Mouse (Mus musculus) limb, embryonic 15.5 days (tissue): ENCODE measurements around the gene Sart1. TPM values are rescaled to one million over a fixed set of nuclear protein-coding genes. Genes with fewer than 3 reads are reported as not detected.

Experiments
- ATAC-seq: fragments of 200-750 bp; cut with Nextera tagmentation; 2 replicates; pipeline ENCODE4 v1.8.0; 2017; ENCODE audit warnings: low read depth, moderate TSS enrichment; ENCODE audit not compliant: insufficient number of reproducible peaks, low FRiP score, low TSS enrichment
- H3K27ac ChIP-seq: fragments of 300-500 bp; sonication (generic); 2 replicates; pipeline ENCODE4 v1.5.1; 2015; ENCODE audit warnings: moderate library complexity, mild to moderate bottlenecking, inconsistent platforms
- H3K27me3 ChIP-seq: fragments of 300-500 bp; sonication (generic); 2 replicates; pipeline ENCODE4 v1.6.1; 2015; ENCODE audit warnings: inconsistent platforms
- H3K36me3 ChIP-seq: fragments of 300-500 bp; sonication (generic); 2 replicates; pipeline ENCODE4 v1.6.1; 2015; ENCODE audit warnings: inconsistent platforms
- H3K4me1 ChIP-seq: fragments of 300-500 bp; sonication (generic); 2 replicates; pipeline ENCODE4 v1.6.1; 2015; ENCODE audit warnings: inconsistent platforms
- H3K4me2 ChIP-seq: fragments of 300-500 bp; sonication (generic); 2 replicates; pipeline ENCODE4 v1.6.1; 2015; ENCODE audit warnings: mild to moderate bottlenecking, inconsistent platforms
- H3K4me3 ChIP-seq: fragments of 300-500 bp; sonication (generic); 2 replicates; pipeline ENCODE4 v1.5.1; 2015; ENCODE audit warnings: mild to moderate bottlenecking, inconsistent platforms
- H3K9ac ChIP-seq: fragments of 300-500 bp; sonication (generic); 2 replicates; pipeline ENCODE4 v1.6.1; 2015; ENCODE audit warnings: inconsistent platforms
- H3K9me3 ChIP-seq: fragments of 300-500 bp; sonication (generic); 2 replicates; pipeline ENCODE4 v1.6.1; 2016; ENCODE audit warnings: inconsistent platforms
- WGBS: fragments of 180-500 bp; shearing (Covaris S2); methylation state at CpG from one replicate; pipeline ENCODE4 v1.1.7; 2015; 5-methylcytosine and 5-hydroxymethylcytosine counted together
- polyA plus RNA-seq: library from polyadenylated mRNA; unstranded; fragments of >200 nt; fragmentation: Nextera tagmentation; extraction: Ambion mirVana; gene quantifications from 2 replicates; pipeline ENCODE4 v1.2.1, GENCODE M21; 2015

Sart1 gene
- polyA plus RNA-seq, 1 experiment from 2014 or later: 72.1 TPM

DNA sequence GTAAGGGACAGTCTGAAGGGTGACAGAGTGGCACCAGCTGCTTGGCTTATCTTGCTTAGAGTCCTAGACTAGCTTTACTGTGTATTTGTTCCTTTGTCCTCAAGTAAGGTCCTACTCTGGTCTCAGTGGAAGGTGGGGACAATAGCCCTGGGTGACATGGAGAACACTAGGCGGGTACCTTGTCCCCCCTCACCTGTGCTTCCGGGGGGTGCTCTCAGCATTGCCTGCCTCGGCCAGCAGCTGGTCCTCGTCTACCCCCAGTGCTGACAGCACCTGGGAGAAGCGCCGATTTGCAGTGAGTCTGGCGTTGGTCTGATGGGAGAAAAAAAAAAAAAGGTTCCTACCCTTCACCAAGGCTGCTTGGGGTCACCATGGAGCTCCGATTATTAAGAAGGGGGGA, 1.9 kb upstream of the Sart1 start:
- Histone ChIP-seq H3K9ac (peak overlapping the region; percentile 24; the same call in 1 of the 2 replicates), H3K4me3 (peak overlapping the region; percentile 99; the same call in 1 of the 2 replicates), H3K9me3 (no peaks in the 10 kb centered on the region), H3K27me3 (no peaks in the 10 kb centered on the region), H3K27ac (peak overlapping the region; percentile 91), H3K4me1 (peaks cover 34% of the 10 kb centered on the region), H3K4me2 (peak overlapping the region; percentile 82), H3K36me3 (peaks cover 3% of the 10 kb centered on the region)
- no peak for ATAC-seq
- 75% methylated on average over 8 of the region's 8 CpGs for WGBS

DNA sequence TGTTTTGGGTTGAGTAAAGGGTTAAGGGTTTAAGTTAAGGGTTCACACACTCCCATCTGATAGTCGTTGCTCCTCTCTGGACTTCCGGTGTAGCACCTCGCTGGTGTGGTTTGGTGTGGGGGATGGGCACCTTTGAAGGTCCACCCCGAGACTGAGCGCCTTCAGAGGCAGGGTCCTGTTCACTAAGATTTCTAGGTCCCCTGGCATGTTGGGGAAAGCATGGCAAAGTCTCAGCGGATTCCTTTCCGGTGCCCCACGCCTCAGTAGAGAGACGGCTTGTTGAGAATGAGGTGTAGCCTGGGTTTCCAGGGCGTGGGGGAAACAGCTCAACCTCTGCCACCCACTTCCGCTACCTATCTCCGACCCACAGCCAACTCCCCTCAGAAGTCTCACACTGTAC, 1.1 kb upstream of the Sart1 start:
- H3K4me1 ChIP-seq: peaks cover 34% of the 10 kb centered on the region
- peak overlapping the region; percentile 99 for H3K4me3 ChIP-seq
- peaks cover 11% of the 10 kb centered on the region for H3K36me3 ChIP-seq
- WGBS: 19% methylated on average over 12 of the region's 12 CpGs
- no peaks in the 10 kb centered on the region for H3K27me3 ChIP-seq
- H3K9me3 ChIP-seq: no peaks in the 10 kb centered on the region
- H3K27ac ChIP-seq: peak overlapping the region; percentile 91
- no peak for ATAC-seq
- H3K9ac ChIP-seq: peak overlapping the region; percentile 24
- H3K4me2 ChIP-seq: peak overlapping the region; percentile 82

DNA sequence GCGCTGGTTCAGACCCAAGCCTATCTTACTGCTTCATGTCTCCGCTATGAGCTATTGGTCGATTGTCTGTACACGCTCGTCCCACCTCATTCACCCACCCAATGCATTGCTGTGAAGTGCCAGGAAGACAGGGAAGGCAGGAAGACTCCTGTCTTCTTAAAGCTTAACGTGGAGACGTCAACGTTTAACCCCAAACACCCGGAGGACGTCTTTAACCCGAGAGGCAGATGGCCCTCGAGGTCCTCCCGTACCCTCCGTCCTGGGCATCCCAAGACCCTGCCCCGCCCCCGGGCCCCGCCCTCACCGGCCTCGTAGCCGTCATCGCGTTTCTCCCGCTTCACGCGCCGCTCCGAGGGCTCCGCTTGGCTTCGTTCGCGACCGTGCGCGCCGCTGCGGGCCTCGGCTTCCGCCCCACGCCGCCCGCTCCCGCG, 477 bp downstream of the Sart1 start:
- Histone ChIP-seq H3K4me1 (peaks cover 34% of the 10 kb centered on the region), H3K27ac (peak overlapping the region; percentile 84), H3K27me3 (no peaks in the 10 kb centered on the region), H3K36me3 (peaks cover 27% of the 10 kb centered on the region), H3K9ac (peak overlapping the region; percentile 99), H3K9me3 (no peaks in the 10 kb centered on the region), H3K4me2 (peak overlapping the region; percentile 82), H3K4me3 (peak overlapping the region; percentile 99)
- ATAC-seq: no peak
- under 1% methylated on average over 40 of the region's 43 CpGs for WGBS

DNA sequence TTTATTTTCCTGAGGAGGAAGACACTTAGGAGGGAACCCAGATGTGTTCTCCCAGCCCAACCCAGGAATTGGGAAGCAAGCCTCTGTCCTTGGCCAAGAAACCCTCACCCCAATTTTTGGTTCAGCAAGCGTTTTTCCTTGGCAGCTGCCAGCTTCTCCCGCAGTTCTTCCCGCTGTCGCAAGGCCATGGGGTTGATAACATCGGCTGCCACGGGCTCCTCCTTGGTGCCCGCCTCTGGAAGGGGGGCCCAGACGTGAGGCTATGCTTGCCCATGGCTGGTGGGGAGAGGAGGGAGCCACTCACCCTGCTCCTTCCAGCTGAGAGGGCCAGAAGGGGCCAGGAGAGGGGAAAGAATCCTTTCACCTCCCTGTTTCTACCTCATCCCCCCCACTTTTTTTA, 3.8 kb downstream of the Sart1 start:
- WGBS: 93% methylated on average over 8 of the region's 8 CpGs

DNA sequence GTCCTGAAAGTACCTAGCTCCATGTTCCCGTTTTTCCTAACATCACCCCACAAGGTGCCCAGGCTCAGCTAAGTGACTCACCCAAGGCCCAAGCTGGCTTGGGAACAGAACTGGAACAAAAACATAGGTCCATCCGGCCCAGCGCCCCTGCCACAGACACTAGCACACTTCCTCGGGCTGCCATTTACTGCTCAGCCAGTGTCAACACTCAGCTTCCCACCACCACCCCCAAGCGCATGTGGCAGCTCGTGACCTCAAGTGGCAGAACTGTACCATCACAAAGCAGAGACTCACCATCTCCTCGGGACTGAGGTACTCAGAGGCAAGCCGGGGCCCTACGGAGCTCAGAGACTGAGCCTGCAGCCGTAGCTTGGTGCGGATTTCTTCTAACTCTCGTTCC, 5.2 kb downstream of the Sart1 start:
- Histone ChIP-seq H3K9me3 (no peaks in the 10 kb centered on the region), H3K9ac (no peak overlapping the region), H3K27ac (no peak overlapping the region), H3K4me2 (no peak overlapping the region), H3K4me1 (peaks cover 16% of the 10 kb centered on the region), H3K36me3 (peaks cover 74% of the 10 kb centered on the region), H3K4me3 (no peak overlapping the region), H3K27me3 (no peaks in the 10 kb centered on the region)
- 84% methylated on average over 12 of the region's 12 CpGs for WGBS
- no peak for ATAC-seq

More for the DNA sequence above, 3.8 kb downstream of the Sart1 start:
- Histone ChIP-seq H3K4me2 (no peak overlapping the region), H3K27me3 (no peaks in the 10 kb centered on the region), H3K9ac (no peak overlapping the region), H3K9me3 (no peaks in the 10 kb centered on the region), H3K4me1 (peaks cover 22% of the 10 kb centered on the region), H3K4me3 (no peak overlapping the region), H3K36me3 (peaks cover 60% of the 10 kb centered on the region), H3K27ac (no peak overlapping the region)
- no peak for ATAC-seq

DNA sequence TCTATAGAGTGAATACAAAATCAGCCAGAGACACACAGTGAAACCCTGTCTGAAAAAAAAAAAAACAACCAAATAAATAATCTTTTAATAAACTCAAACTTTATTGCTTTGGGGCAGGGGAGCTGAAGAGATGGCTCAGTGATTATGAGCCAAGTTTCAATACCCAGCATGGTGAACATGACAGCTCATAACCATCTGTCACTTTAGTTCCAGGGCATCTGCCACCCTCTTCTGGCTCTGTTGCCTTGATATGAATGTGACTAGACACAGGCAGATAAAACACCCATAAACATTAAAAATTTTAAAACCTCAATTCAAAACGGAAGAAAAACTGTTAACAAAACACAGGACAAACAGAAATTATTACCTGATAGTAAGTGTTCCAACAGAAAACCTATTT, 11.1 kb downstream of the Sart1 start:
- H3K36me3 ChIP-seq: peaks cover 81% of the 10 kb centered on the region
- H3K27me3 ChIP-seq: no peaks in the 10 kb centered on the region
- no peak for ATAC-seq
- no peak overlapping the region for H3K27ac ChIP-seq
- 78% methylated on average over 1 of the region's 1 CpGs for WGBS
- no peak overlapping the region for H3K4me2 ChIP-seq
- H3K9me3 ChIP-seq: no peaks in the 10 kb centered on the region
- H3K4me1 ChIP-seq: no peaks in the 10 kb centered on the region
- H3K9ac ChIP-seq: no peak overlapping the region
- no peak overlapping the region for H3K4me3 ChIP-seq

DNA sequence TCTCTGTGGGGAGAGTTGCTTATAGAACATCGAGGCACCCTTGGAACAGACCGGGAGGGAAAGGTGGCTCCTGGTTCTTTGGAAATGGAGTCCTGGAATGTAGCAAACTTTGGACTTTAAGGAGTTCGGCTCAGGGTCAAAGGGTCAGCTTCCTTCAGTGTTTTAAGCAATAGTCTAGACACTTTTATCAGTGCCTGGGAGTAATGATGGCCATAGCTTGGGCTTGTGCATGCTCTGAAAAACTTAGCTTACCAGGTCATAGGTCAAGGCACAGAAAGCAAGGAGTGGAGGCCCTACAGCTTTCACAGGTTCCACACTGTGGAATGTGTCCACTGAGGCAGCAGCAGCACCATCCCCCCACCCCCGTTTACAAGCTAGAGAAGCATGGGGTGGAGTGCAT, 13.8 kb downstream of the Sart1 start:
- Histone ChIP-seq H3K27me3 (no peaks in the 10 kb centered on the region), H3K4me2 (no peak overlapping the region), H3K9ac (no peak overlapping the region), H3K27ac (no peak overlapping the region), H3K4me1 (no peaks in the 10 kb centered on the region), H3K9me3 (no peaks in the 10 kb centered on the region), H3K4me3 (no peak overlapping the region), H3K36me3 (peaks cover 78% of the 10 kb centered on the region)
- WGBS: 75% methylated on average over 4 of the region's 4 CpGs
- ATAC-seq: no peak

DNA sequence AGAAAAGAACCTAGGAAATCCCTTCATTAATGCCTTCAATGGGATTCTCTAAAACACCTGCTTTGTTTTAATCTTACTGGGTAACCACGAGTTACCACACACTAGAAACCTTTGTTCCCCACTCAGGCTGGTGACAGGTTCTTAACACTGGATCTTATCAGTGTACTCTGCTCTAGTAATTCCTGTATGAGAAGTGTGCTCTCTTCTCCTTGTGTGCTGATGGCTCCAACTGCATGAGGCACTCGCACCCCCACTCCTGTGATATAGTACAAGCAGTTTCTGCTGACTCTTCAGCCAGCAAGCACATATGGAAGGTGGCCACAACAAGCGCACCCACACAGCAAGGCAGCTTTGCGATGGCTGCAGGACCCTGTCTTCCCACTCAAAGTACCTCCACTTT, 14.3 kb downstream of the Sart1 start:
- H3K36me3 ChIP-seq: peaks cover 78% of the 10 kb centered on the region
- no peaks in the 10 kb centered on the region for H3K4me1 ChIP-seq
- no peak overlapping the region for H3K27ac ChIP-seq
- H3K27me3 ChIP-seq: no peaks in the 10 kb centered on the region
- no peak for ATAC-seq
- H3K9me3 ChIP-seq: no peaks in the 10 kb centered on the region
- H3K9ac ChIP-seq: no peak overlapping the region
- H3K4me2 ChIP-seq: no peak overlapping the region
- no peak overlapping the region for H3K4me3 ChIP-seq
- 81% methylated on average over 4 of the region's 4 CpGs for WGBS

DNA sequence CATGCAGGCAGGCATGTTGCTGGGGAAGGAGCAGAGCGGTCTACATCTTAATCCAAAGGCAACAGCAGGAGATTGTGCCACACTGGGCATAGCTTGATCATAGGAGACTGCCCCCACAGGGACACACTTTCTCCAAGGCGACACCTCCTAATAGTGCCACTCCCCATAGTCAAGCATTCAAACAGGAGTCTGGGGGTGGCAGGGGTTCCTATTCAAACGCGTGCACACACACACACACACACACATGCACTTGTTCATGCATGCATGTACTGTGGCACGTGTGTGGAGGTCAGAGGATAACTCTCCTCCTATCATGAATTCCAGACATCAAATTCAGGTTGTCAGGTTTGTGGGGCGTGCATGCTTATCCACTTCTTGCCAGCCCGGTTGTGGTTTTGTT, 15.8 kb downstream of the Sart1 start:
- H3K27ac ChIP-seq: no peak overlapping the region
- no peak for ATAC-seq
- H3K4me3 ChIP-seq: no peak overlapping the region
- peaks cover 71% of the 10 kb centered on the region for H3K36me3 ChIP-seq
- WGBS: 90% methylated on average over 7 of the region's 7 CpGs
- peaks cover 11% of the 10 kb centered on the region for H3K4me1 ChIP-seq
- H3K4me2 ChIP-seq: no peak overlapping the region
- no peaks in the 10 kb centered on the region for H3K9me3 ChIP-seq
- H3K27me3 ChIP-seq: no peaks in the 10 kb centered on the region
- no peak overlapping the region for H3K9ac ChIP-seq

DNA sequence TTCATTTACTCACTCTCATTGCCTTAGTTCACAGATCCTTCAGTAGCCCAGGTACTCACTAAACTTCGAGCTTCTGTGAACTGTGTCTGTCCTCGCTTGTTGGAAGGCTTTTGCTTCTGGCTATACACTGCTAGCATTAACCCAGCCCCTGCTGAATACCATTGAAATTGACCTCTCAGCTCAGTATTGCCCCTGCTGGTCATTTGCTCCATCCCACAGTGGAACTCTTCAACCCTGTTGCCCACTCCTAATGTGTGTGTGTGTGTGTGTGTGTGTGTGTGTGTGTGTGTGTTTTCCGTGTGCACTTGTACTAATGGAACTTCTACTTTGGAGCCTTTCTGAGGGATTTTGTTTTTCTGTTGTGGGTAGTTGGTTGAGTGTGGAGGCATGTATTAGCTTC, 17.6 kb downstream of the Sart1 start:
- Histone ChIP-seq H3K9me3 (no peaks in the 10 kb centered on the region), H3K9ac (no peak overlapping the region), H3K4me3 (no peak overlapping the region), H3K4me2 (no peak overlapping the region), H3K36me3 (peaks cover 60% of the 10 kb centered on the region), H3K27ac (no peak overlapping the region), H3K27me3 (no peaks in the 10 kb centered on the region), H3K4me1 (peaks cover 15% of the 10 kb centered on the region)
- 83% methylated on average over 3 of the region's 3 CpGs for WGBS
- no peak for ATAC-seq

DNA sequence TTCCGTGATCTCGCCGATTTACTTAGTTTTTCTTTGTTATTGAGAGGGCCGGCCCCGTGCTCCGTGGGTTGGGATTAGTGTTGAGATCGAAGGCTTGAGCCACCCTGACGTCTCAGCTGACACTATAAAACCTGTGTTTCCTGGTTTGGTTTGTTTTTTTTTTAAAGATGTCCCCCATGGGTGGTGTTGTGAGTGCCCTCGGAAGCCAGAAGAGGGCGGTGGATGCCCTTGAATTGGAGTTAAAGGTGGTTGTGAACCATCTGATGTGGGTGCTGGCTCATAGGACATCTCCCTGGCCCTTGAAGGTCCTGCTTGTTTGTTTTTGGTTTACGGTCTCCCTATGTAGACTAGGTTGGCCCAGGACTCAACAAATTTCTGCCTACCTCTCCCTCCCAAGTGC, 21.0 kb downstream of the Sart1 start:
- H3K27me3 ChIP-seq: no peaks in the 10 kb centered on the region
- ATAC-seq: no peak
- peak overlapping the region; percentile 97 for H3K4me3 ChIP-seq
- no peaks in the 10 kb centered on the region for H3K9me3 ChIP-seq
- peak overlapping the region; percentile 88 for H3K4me2 ChIP-seq
- H3K36me3 ChIP-seq: peaks cover 56% of the 10 kb centered on the region
- H3K27ac ChIP-seq: peak overlapping the region; percentile 98
- WGBS: 11% methylated on average over 11 of the region's 11 CpGs
- peaks cover 21% of the 10 kb centered on the region for H3K4me1 ChIP-seq
- peak overlapping the region; percentile 90 for H3K9ac ChIP-seq

DNA sequence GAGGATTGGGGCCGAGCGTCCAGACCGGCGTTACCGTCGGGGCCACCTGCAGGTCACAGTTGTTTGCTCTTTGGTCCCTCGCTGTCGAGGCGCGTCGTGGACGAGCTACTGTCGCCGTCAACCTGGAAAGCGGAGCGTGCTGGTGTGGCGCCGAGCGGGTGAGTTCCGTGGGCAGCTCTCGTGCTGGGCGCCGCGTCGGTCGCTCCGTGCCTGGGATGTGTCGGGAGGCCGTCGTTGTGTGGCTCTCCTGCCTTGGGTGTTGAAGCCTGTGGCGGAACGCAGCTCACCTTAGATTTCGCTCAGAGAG, 21.5 kb downstream of the Sart1 start, which contains the start of gene Banf1:
Banf1 (minus strand) TSS at position 116 of the 307 bp plus-strand sequence.
- peaks cover 51% of the 10 kb centered on the region for H3K36me3 ChIP-seq
- H3K27ac ChIP-seq: peak within 1 kb of the TSS; percentile 98
- peak within 1 kb of the TSS; percentile 97 for H3K4me3 ChIP-seq
- H3K4me2 ChIP-seq: peak within 1 kb of the TSS; percentile 88
- peak within 1 kb of the TSS; percentile 90 for H3K9ac ChIP-seq
- 0% methylated on average over 33 of the region's 33 CpGs for WGBS
- H3K9me3 ChIP-seq: no peaks in the 10 kb centered on the region
- H3K4me1 ChIP-seq: peaks cover 21% of the 10 kb centered on the region
- H3K27me3 ChIP-seq: no peaks in the 10 kb centered on the region
- ATAC-seq: no peak
